Mouse (Mus musculus) cerebellum, adult 11-12 months (tissue): ENCODE results near the gene Rab26.

Source experiments
- DNase-seq: peaks from one replicate; pipeline ENCODE4 v3.0.0; 2022

Rab26 gene

GRCm38 (mm10) chr17:24534160-24534718 lies at the start of gene Rab26:
TSS of gene Rab26 (minus strand) at chr17:24534210.
- DNase-seq, result no peak

- DNase-seq, result peak; percentile 14
These were observed 46.3 kb upstream of the Rab26 start for GRCm38 (mm10) chr17:24580287-24580686.

- peak; percentile 4 for DNase-seq
These were observed 45.5 kb upstream of the Rab26 start for GRCm38 (mm10) chr17:24579532-24579931.

GRCm38 (mm10) chr17:24573811-24574210 lies 39.8 kb upstream of the Rab26 start:
- no peak for DNase-seq

- DNase-seq, result no peak
These were observed 38.7 kb upstream of the Rab26 start for GRCm38 (mm10) chr17:24572651-24573245.

GRCm38 (mm10) chr17:24569837-24570236 lies 35.8 kb upstream of the Rab26 start:
- DNase-seq, result peak; percentile 56

- no peak for DNase-seq
These were observed 33.2 kb upstream of the Rab26 start for GRCm38 (mm10) chr17:24567034-24567779.

GRCm38 (mm10) chr17:24565792-24566191 lies 31.8 kb upstream of the Rab26 start:
- no peak for DNase-seq

GRCm38 (mm10) chr17:24565092-24565491 lies 31.1 kb upstream of the Rab26 start:
- no peak for DNase-seq

GRCm38 (mm10) chr17:24564422-24564821 lies 30.4 kb upstream of the Rab26 start:
- no peak for DNase-seq

GRCm38 (mm10) chr17:24563638-24564037 lies 29.6 kb upstream of the Rab26 start:
- no peak for DNase-seq

GRCm38 (mm10) chr17:24561592-24561991 lies 27.6 kb upstream of the Rab26 start:
- peak; percentile 5 for DNase-seq

GRCm38 (mm10) chr17:24560301-24561028 lies 26.5 kb upstream of the Rab26 start:
- DNase-seq, result peak; percentile 77

GRCm38 (mm10) chr17:24559146-24559545 lies 25.1 kb upstream of the Rab26 start:
- DNase-seq, result peak; percentile 44

- peak; percentile 13 for DNase-seq
These were observed 24.6 kb upstream of the Rab26 start for GRCm38 (mm10) chr17:24558600-24559099.

- no peak for DNase-seq
These were observed 23.1 kb upstream of the Rab26 start for GRCm38 (mm10) chr17:24557091-24557490.

- no peak for DNase-seq
These were observed 17.0 kb upstream of the Rab26 start for GRCm38 (mm10) chr17:24551050-24551444.

GRCm38 (mm10) chr17:24550416-24551049 lies 16.5 kb upstream of the Rab26 start:
- DNase-seq, result peak; percentile 90

- DNase-seq, result peak; percentile 99
These were observed 15.8 kb upstream of the Rab26 start, which contains the start of gene Pkd1 for GRCm38 (mm10) chr17:24549618-24550415. TSS of gene Pkd1 (plus strand) at chr17:24549834.

- peak; percentile 85 for DNase-seq
These were observed 15.1 kb upstream of the Rab26 start for GRCm38 (mm10) chr17:24548921-24549617.

- DNase-seq, result peak; percentile 55
These were observed 14.4 kb upstream of the Rab26 start for GRCm38 (mm10) chr17:24548435-24548834.
